Mouse (Mus musculus) kidney, adult 11 months (tissue): ENCODE results near the gene AC141477.1.

Experiments used
- DNase-seq: peaks from one replicate; pipeline ENCODE4 v3.0.0; 2022

AC141477.1 gene

GRCm38 (mm10) chr10:76440281-76440680 lies at the start of gene AC141477.1:
AC141477.1 (minus strand) TSS chr10:76440444.
- no peak for DNase-seq

GRCm38 (mm10) chr10:76489205-76489604 lies 49.0 kb upstream of the AC141477.1 start:
- DNase-seq = no peak

GRCm38 (mm10) chr10:76488265-76488664 lies 48.0 kb upstream of the AC141477.1 start:
- DNase-seq = no peak

GRCm38 (mm10) chr10:76486302-76486701 lies 46.1 kb upstream of the AC141477.1 start:
- DNase-seq = no peak

- DNase-seq = no peak
Observed at GRCm38 (mm10) chr10:76481480-76481879, 41.2 kb upstream of the AC141477.1 start.

GRCm38 (mm10) chr10:76480851-76481250 lies 40.6 kb upstream of the AC141477.1 start:
- no peak for DNase-seq

GRCm38 (mm10) chr10:76473759-76474158 lies 33.5 kb upstream of the AC141477.1 start:
- no peak for DNase-seq

- peak; percentile 79 for DNase-seq
Observed at GRCm38 (mm10) chr10:76468203-76469162, 28.2 kb upstream of the AC141477.1 start, which contains the start of the genes Mcm3ap and Ybey. Mcm3ap (plus strand) TSS chr10:76468927. Ybey (minus strand) TSS chr10:76469114.

GRCm38 (mm10) chr10:76462721-76463120 lies 22.5 kb upstream of the AC141477.1 start:
- no peak for DNase-seq

GRCm38 (mm10) chr10:76462312-76462711 lies 22.1 kb upstream of the AC141477.1 start:
- DNase-seq = no peak

- no peak for DNase-seq
Observed at GRCm38 (mm10) chr10:76461255-76461654, 21.0 kb upstream of the AC141477.1 start.

- DNase-seq = peak; percentile 30
Observed at GRCm38 (mm10) chr10:76455289-76455688, 15.0 kb upstream of the AC141477.1 start.

GRCm38 (mm10) chr10:76448851-76449250 lies 8.6 kb upstream of the AC141477.1 start, which contains the start of gene 2610028H24Rik:
2610028H24Rik (plus strand) TSS chr10:76449081.
- no peak for DNase-seq

- no peak for DNase-seq
Observed at GRCm38 (mm10) chr10:76447406-76448229, 7.4 kb upstream of the AC141477.1 start.

GRCm38 (mm10) chr10:76445996-76446681 lies 5.9 kb upstream of the AC141477.1 start:
- DNase-seq = no peak

GRCm38 (mm10) chr10:76442178-76443088 lies 2.2 kb upstream of the AC141477.1 start, which contains the start of gene Pcnt:
Pcnt (minus strand) TSS chr10:76442786.
- DNase-seq = peak; percentile 97

- DNase-seq = no peak
Observed at GRCm38 (mm10) chr10:76439107-76439890, 945 bp downstream of the AC141477.1 start.

GRCm38 (mm10) chr10:76433925-76434324 lies 6.3 kb downstream of the AC141477.1 start:
- DNase-seq = no peak

GRCm38 (mm10) chr10:76425674-76426073 lies 14.6 kb downstream of the AC141477.1 start:
- DNase-seq = no peak

- peak; percentile 38 for DNase-seq
Observed at GRCm38 (mm10) chr10:76416811-76417210, 23.4 kb downstream of the AC141477.1 start.

- DNase-seq = no peak
Observed at GRCm38 (mm10) chr10:76408520-76408919, 31.7 kb downstream of the AC141477.1 start.
